Mouse (Mus musculus): ENCODE results near the gene Gna15. TPM values are rescaled to one million over a fixed set of nuclear protein-coding genes. Genes with fewer than 3 reads are reported as not detected.

Gna15 gene
- polyA plus RNA-seq, 1 experiment from 2014 or later = 0.84 TPM

DNA sequence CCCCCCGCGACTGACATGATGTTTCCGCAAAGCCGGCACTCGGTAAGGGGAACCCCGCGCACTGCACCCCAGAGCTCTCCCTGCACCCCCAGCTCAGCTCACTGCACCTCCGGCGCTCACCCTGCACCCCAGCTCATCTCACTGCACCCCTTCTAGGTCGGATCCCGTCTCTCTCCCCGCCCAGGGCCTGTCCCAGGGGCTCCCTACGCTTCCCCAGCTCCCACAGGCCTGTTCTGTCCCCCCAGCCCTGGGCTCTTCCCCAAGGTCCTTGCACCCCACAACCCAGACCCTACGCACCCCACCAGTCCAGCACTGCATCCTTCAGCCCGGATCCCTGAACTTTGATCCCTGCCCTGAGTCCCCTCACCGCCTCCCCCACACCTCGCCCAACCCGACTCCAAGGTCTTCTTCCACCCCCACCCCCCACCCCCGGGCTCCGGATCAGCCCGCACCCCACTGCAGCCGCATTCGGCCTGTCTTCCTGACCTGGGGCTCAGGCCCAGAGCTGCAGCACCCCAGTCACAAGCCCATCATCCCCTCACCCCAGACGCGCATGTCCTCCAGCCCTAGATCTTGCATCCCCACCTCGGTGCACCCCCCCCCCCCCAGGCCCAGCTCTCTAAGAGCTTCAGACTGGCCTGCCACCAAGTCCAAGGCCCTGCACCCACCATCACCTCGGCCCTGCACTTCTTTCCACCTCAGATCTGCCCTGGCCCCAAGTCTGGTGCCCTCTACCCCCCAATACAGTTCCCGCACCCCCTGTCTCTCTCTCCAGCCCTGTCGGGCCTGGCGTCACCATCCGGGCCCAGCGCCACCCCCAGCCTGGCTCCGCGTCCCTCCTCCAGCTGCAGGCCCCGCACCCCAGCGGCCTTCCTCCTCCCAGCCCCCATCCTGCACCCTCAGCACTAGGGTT, 35.9 kb upstream of the Gna15 start:
- H3K27ac ChIP-seq (ENCODE audit: low read depth) = peak overlapping the region; percentile 90
- DNase-seq (ENCODE audit: low spot score) = peak; percentile 71
- peak overlapping the region; percentile 88 for H3K4me2 ChIP-seq (ENCODE audit: low read length)
- peaks cover 20% of the 10 kb centered on the region for H3K36me3 ChIP-seq (ENCODE audit: control insufficient read depth, insufficient read depth, low read length)
- ATAC-seq (replicated peaks; ENCODE audit: low FRiP score, low TSS enrichment, low read depth) = peak; percentile 11
- WGBS = under 1% methylated on average over 27 of the region's 36 CpGs
- H3K4me1 ChIP-seq (replicated peaks; ENCODE audit: control insufficient read depth, insufficient read depth, low read length) = peaks cover 35% of the 10 kb centered on the region
- H3K27me3 ChIP-seq (replicated peaks; ENCODE audit: control insufficient read depth, insufficient read depth, low read length) = no peaks in the 10 kb centered on the region
- no peaks in the 10 kb centered on the region for H3K9me3 ChIP-seq (ENCODE audit: control insufficient read depth, low read length)
- peak overlapping the region; percentile 76 for H3K4me3 ChIP-seq (ENCODE audit: low read depth, low read length)
- H3K9ac ChIP-seq (ENCODE audit: low read length) = peak overlapping the region; percentile 96

DNA sequence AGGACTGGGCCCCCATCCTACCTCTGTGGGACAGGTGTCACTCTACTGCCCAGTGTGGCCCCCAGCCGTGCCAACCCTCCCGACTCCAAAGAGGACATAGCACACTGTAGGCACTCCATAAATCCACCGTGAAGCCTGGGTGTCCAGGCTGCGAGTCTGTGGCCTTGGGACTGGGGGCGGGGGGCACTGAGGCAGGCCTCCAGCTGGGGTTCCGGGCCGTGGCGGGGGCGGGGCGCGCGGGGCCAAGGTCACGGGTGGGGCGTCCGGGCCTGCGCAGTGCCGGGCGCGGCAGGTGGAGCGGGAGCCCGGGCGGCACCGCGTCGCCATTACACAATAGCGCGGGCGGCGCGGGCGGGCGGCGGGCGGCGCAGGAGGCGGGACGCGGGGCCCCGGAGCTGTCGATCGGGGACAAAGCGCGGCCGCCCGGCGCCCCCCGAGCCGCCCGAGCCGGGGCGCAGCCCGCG, 35.2 kb upstream of the Gna15 start, which contains the start of gene Aes:
Gene Aes (plus strand): TSS at position 326 of the 464 bp plus-strand sequence.
- H3K27ac ChIP-seq (ENCODE audit: low read depth) = peak within 1 kb of the TSS; percentile 90
- peak within 1 kb of the TSS; percentile 76 for H3K4me3 ChIP-seq (ENCODE audit: low read depth, low read length)
- no peaks in the 10 kb centered on the region for H3K27me3 ChIP-seq (replicated peaks; ENCODE audit: control insufficient read depth, insufficient read depth, low read length)
- H3K9ac ChIP-seq (ENCODE audit: low read length) = peak within 1 kb of the TSS; percentile 96
- peak within 1 kb of the TSS; percentile 88 for H3K4me2 ChIP-seq (ENCODE audit: low read length)
- WGBS = under 1% methylated on average over 33 of the region's 53 CpGs
- H3K9me3 ChIP-seq (ENCODE audit: control insufficient read depth, low read length) = no peaks in the 10 kb centered on the region
- H3K36me3 ChIP-seq (ENCODE audit: control insufficient read depth, insufficient read depth, low read length) = peaks cover 13% of the 10 kb centered on the region
- peak; percentile 78 for DNase-seq (ENCODE audit: low spot score)
- peaks cover 28% of the 10 kb centered on the region for H3K4me1 ChIP-seq (replicated peaks; ENCODE audit: control insufficient read depth, insufficient read depth, low read length)
- ATAC-seq (replicated peaks; ENCODE audit: low FRiP score, low TSS enrichment, low read depth) = peak; percentile 58

DNA sequence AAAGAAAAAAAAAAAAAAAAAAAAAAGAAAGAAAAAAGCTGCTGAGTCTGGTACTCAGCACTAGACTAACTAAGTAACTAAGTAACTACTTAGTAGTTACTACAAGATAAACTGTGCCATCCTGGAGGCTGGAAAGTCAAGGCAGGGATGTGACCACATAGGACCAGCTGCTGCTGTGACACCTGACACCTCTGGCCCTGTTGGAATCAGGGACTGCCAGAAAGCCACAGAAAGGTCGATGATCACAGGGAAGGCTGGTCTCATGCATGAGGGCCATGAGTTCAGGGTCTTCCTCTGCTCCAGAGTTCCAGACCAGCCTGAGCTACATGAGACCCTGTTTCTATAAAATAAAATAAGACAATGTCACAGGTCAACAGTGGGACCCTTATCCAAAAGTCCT, 33.5 kb upstream of the Gna15 start:
- ATAC-seq (replicated peaks; ENCODE audit: low FRiP score, low TSS enrichment, low read depth) (no peak), DNase-seq (ENCODE audit: low spot score) (no peak)
- H3K9ac ChIP-seq (ENCODE audit: low read length) = no peak overlapping the region
- H3K4me2 ChIP-seq (ENCODE audit: low read length) = no peak overlapping the region
- no peak overlapping the region for H3K4me3 ChIP-seq (ENCODE audit: low read depth, low read length)
- no peaks in the 10 kb centered on the region for H3K27me3 ChIP-seq (replicated peaks; ENCODE audit: control insufficient read depth, insufficient read depth, low read length)
- 32% methylated on average over 1 of the region's 1 CpGs for WGBS
- no peaks in the 10 kb centered on the region for H3K9me3 ChIP-seq (ENCODE audit: control insufficient read depth, low read length)
- H3K36me3 ChIP-seq (ENCODE audit: control insufficient read depth, insufficient read depth, low read length) = peaks cover 10% of the 10 kb centered on the region
- H3K27ac ChIP-seq (ENCODE audit: low read depth) = no peak overlapping the region
- peaks cover 13% of the 10 kb centered on the region for H3K4me1 ChIP-seq (replicated peaks; ENCODE audit: control insufficient read depth, insufficient read depth, low read length)

DNA sequence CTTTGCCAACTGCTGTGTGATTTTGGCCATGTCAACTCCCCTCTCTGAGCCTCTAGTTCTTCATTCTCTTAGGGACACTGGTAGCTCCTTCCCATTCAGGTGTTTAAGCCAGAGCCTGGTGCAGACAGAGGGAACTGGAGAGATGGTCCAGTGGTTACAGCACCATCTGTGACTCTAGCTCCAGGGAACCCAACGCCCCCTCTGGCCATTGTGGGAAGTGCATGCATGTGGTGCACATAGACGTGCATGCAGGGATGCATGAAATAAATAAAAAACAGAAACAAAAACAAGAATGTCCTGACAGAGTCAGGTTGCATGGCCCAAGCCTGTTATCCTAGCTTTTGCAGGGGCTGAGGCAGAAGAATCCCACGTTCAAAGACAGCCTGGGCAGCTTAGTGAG, 32.3 kb upstream of the Gna15 start:
- Histone ChIP-seq H3K9ac (ENCODE audit: low read length) (no peak overlapping the region), H3K4me3 (ENCODE audit: low read depth, low read length) (no peak overlapping the region), H3K4me1 (replicated peaks; ENCODE audit: control insufficient read depth, insufficient read depth, low read length) (peaks cover 8% of the 10 kb centered on the region), H3K27ac (ENCODE audit: low read depth) (no peak overlapping the region), H3K9me3 (ENCODE audit: control insufficient read depth, low read length) (no peaks in the 10 kb centered on the region), H3K27me3 (replicated peaks; ENCODE audit: control insufficient read depth, insufficient read depth, low read length) (no peaks in the 10 kb centered on the region), H3K36me3 (ENCODE audit: control insufficient read depth, insufficient read depth, low read length) (no peaks in the 10 kb centered on the region), H3K4me2 (ENCODE audit: low read length) (no peak overlapping the region)
- ATAC-seq (replicated peaks; ENCODE audit: low FRiP score, low TSS enrichment, low read depth) (no peak), DNase-seq (ENCODE audit: low spot score) (no peak)
- 75% methylated on average over 3 of the region's 3 CpGs for WGBS

DNA sequence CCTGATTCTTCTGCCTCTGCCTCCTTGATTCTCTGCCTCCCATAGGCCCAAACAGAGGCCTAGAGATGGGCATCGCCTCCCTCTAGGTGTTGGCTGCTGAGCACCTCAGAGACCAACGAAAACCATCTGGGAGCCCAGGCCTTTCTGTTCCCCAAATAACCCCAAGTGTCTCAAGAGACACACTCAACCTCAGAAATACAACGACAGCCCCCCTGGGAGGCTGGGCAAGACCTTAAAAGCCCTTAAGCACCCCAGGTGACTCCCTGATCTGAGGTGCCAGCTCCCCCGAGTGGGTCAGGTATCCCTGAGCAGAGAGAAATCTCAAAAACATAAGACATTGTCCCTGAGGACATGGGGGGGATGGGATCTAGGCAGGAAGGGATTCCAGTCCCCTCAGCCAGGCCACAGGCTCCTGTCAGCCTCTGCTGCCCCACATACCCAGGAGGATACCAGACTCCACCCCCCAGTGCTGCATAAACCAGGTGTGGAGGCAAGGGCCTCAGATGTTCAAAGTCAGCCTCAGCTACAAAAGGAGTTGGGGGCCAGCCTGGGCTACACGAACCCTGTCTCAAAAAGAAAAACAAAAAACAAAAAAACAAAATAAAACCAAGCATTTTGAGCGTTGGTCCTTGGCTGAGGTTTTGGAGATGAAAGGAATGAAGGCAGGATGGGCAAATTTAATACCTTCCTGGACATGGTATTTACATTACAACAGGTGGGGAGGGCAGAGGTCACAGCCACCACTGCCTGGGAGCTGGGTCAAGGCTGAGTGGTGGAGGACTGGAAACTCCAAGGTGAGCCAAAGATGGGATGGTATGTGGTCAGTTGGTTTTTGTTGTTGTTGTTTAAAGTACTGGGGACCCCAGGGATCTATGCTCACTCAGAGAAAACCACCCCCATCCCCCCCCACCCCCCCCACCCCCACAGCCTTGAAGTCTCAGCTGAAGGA, 30.1 kb upstream of the Gna15 start:
- no peak for ATAC-seq (replicated peaks; ENCODE audit: low FRiP score, low TSS enrichment, low read depth)
- H3K4me3 ChIP-seq (ENCODE audit: low read depth, low read length) = no peak overlapping the region
- no peak for DNase-seq (ENCODE audit: low spot score)
- H3K27ac ChIP-seq (ENCODE audit: low read depth) = no peak overlapping the region
- no peak overlapping the region for H3K4me2 ChIP-seq (ENCODE audit: low read length)
- H3K9ac ChIP-seq (ENCODE audit: low read length) = no peak overlapping the region
- H3K36me3 ChIP-seq (ENCODE audit: control insufficient read depth, insufficient read depth, low read length) = no peaks in the 10 kb centered on the region
- H3K4me1 ChIP-seq (replicated peaks; ENCODE audit: control insufficient read depth, insufficient read depth, low read length) = no peaks in the 10 kb centered on the region
- no peaks in the 10 kb centered on the region for H3K27me3 ChIP-seq (replicated peaks; ENCODE audit: control insufficient read depth, insufficient read depth, low read length)
- no peaks in the 10 kb centered on the region for H3K9me3 ChIP-seq (ENCODE audit: control insufficient read depth, low read length)
- 74% methylated on average over 6 of the region's 6 CpGs for WGBS

DNA sequence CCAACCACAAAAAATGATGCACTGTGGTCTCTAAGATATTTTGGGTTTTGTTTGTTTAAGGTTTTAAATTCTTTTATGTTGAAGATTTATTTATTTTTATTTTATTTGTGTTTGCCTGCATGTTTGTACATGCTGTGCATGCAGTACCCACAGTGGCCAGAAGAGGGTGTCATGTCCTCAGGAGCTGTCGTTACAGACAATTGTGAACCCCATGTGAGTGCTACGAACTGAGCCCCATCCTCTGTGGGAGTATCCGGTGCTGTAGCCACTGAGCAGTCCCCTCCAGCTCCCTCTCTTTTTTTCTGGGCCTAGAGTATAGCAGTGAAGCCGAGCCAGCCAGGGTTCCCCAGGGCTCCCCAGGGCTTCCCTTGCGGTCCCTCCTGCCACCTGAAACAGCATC, 29.2 kb upstream of the Gna15 start:
- H3K4me3 ChIP-seq (ENCODE audit: low read depth, low read length) = no peak overlapping the region
- H3K9me3 ChIP-seq (ENCODE audit: control insufficient read depth, low read length) = no peaks in the 10 kb centered on the region
- H3K4me2 ChIP-seq (ENCODE audit: low read length) = no peak overlapping the region
- ATAC-seq (replicated peaks; ENCODE audit: low FRiP score, low TSS enrichment, low read depth) (no peak), DNase-seq (ENCODE audit: low spot score) (no peak)
- no peaks in the 10 kb centered on the region for H3K27me3 ChIP-seq (replicated peaks; ENCODE audit: control insufficient read depth, insufficient read depth, low read length)
- H3K36me3 ChIP-seq (ENCODE audit: control insufficient read depth, insufficient read depth, low read length) = no peaks in the 10 kb centered on the region
- no peak overlapping the region for H3K27ac ChIP-seq (ENCODE audit: low read depth)
- no peak overlapping the region for H3K9ac ChIP-seq (ENCODE audit: low read length)
- peaks cover 4% of the 10 kb centered on the region; the same call in 1 of the 2 replicates for H3K4me1 ChIP-seq (replicated peaks; ENCODE audit: control insufficient read depth, insufficient read depth, low read length)
- WGBS = 83% methylated on average over 5 of the region's 5 CpGs

DNA sequence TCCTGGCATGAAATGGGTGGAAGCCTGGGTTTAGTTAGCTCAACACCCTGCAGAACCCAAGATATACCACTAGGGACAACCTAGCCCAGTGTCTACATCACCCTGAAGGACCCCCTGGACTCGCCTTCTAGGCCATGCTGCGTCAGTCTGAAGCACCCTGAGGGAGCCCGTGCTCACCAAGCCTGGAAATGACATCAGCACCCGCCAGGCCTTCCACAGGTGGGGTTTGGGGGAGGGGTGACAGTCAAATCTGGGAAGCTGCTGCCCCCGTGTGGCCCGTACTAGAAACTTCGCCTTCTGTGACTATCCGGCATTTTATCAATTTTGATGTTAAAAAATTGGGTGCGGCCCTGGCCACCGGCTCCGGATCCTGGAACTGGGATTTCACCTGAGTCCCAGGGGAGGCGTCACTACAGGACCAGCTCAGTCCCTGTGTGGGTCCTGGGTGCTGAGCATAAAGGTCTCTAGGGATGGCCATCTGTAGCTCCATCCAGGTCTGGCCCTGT, 27.6 kb upstream of the Gna15 start:
- ATAC-seq (replicated peaks; ENCODE audit: low FRiP score, low TSS enrichment, low read depth) = peak; percentile 85

DNA sequence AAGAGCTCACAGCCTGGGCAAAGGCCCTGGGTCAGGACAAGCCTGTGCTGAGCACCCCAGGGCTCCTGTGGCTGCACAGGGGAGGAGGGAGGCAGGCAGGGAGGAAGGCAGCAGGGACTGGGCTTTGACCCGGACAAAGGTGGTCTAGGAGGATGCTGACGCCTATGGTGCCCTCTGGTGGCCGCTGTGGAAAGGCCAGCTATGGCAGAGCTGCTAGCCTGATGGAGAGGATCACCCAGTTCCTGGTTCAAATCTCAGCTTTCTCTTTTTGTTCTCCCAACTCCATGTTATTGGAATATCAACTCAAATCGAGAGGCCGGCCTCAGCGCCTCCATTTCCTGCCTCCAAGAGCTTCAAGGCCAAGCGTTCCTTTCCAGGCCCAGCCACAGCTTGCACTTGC, 26.2 kb upstream of the Gna15 start:
- H3K9ac ChIP-seq (ENCODE audit: low read length) = no peak overlapping the region
- DNase-seq (ENCODE audit: low spot score) (peak; percentile 86), ATAC-seq (replicated peaks; ENCODE audit: low FRiP score, low TSS enrichment, low read depth) (no peak)
- H3K9me3 ChIP-seq (ENCODE audit: control insufficient read depth, low read length) = no peaks in the 10 kb centered on the region
- H3K4me3 ChIP-seq (ENCODE audit: low read depth, low read length) = no peak overlapping the region
- H3K27me3 ChIP-seq (replicated peaks; ENCODE audit: control insufficient read depth, insufficient read depth, low read length) = no peaks in the 10 kb centered on the region
- peaks cover 9% of the 10 kb centered on the region for H3K4me1 ChIP-seq (replicated peaks; ENCODE audit: control insufficient read depth, insufficient read depth, low read length)
- H3K27ac ChIP-seq (ENCODE audit: low read depth) = no peak overlapping the region
- H3K4me2 ChIP-seq (ENCODE audit: low read length) = no peak overlapping the region
- WGBS = 14% methylated on average over 7 of the region's 7 CpGs
- no peaks in the 10 kb centered on the region for H3K36me3 ChIP-seq (ENCODE audit: control insufficient read depth, insufficient read depth, low read length)

More for the DNA sequence above, 27.6 kb upstream of the Gna15 start:
- Histone ChIP-seq H3K27ac (ENCODE audit: low read depth) (peak overlapping the region; percentile 29; the same call in 1 of the 2 replicates), H3K9me3 (ENCODE audit: control insufficient read depth, low read length) (no peaks in the 10 kb centered on the region), H3K4me2 (ENCODE audit: low read length) (no peak overlapping the region), H3K36me3 (ENCODE audit: control insufficient read depth, insufficient read depth, low read length) (no peaks in the 10 kb centered on the region), H3K9ac (ENCODE audit: low read length) (no peak overlapping the region), H3K4me1 (replicated peaks; ENCODE audit: control insufficient read depth, insufficient read depth, low read length) (peaks cover 4% of the 10 kb centered on the region; the same call in 1 of the 2 replicates), H3K27me3 (replicated peaks; ENCODE audit: control insufficient read depth, insufficient read depth, low read length) (no peaks in the 10 kb centered on the region), H3K4me3 (ENCODE audit: low read depth, low read length) (no peak overlapping the region)
- peak; percentile 88 for DNase-seq (ENCODE audit: low spot score)
- 4% methylated on average over 12 of the region's 12 CpGs for WGBS
